Mouse (Mus musculus) naive thymus-derived CD4-positive, alpha-beta T cell, adult 2 months (primary cell): ENCODE data around the gene Plcxd1.
"Not testable (repeated sequence)": the region's sequence is repeated elsewhere in the genome, so short reads cannot be mapped to it uniquely, and the experiment has no call there.

Source experiments
- DNase-seq: peaks from one replicate; pipeline ENCODE4 v3.0.0-alpha.2; 2011; ENCODE audit warnings: low read depth

The Plcxd1 gene

GRCm38 (mm10) chr5:110107581-110108304, 8.0 kb downstream of the Plcxd1 start, which contains the start of gene Gtpbp6:
Gtpbp6 (minus strand) TSS chr5:110108197.
- peak; percentile 97 for DNase-seq

GRCm38 (mm10) chr5:110108305-110108628, 8.5 kb downstream of the Plcxd1 start:
- DNase-seq, result no peak

GRCm38 (mm10) chr5:110109991-110110441, 10.2 kb downstream of the Plcxd1 start, which contains the start of gene Zfp605:
Zfp605 (plus strand) TSS chr5:110110092.
- DNase-seq, result peak; percentile 87

- not testable (repeated sequence) for DNase-seq
Observed at GRCm38 (mm10) chr5:110122380-110122779, 22.6 kb downstream of the Plcxd1 start.

GRCm38 (mm10) chr5:110135293-110136086, 35.7 kb downstream of the Plcxd1 start, which contains the start of gene Chfr:
Chfr (plus strand) TSS chr5:110135842.
- peak; percentile 100 for DNase-seq

- no peak for DNase-seq
Observed at GRCm38 (mm10) chr5:110136087-110136464, 36.3 kb downstream of the Plcxd1 start.

- DNase-seq, result no peak
Observed at GRCm38 (mm10) chr5:110137816-110138215, 38.0 kb downstream of the Plcxd1 start.

- DNase-seq, result no peak
Observed at GRCm38 (mm10) chr5:110139325-110139724, 39.6 kb downstream of the Plcxd1 start.

GRCm38 (mm10) chr5:110140424-110140823, 40.7 kb downstream of the Plcxd1 start:
- DNase-seq, result no peak

GRCm38 (mm10) chr5:110142309-110142708, 42.5 kb downstream of the Plcxd1 start:
- DNase-seq, result no peak

- DNase-seq, result peak; percentile 31
Observed at GRCm38 (mm10) chr5:110143007-110143406, 43.2 kb downstream of the Plcxd1 start.
